Mouse (Mus musculus) erythroblast, embryonic 14.5 days (primary cell): ENCODE measurements around the gene Dhrs7.

Experiments used
- GATA1 ChIP-seq: IDR thresholded peaks from 2 replicates; pipeline ENCODE4 v1.6.1; 2012; ENCODE audit warnings: low read length, inconsistent platforms, mixed read lengths
- TAL1 ChIP-seq: IDR thresholded peaks from 3 replicates; pipeline ENCODE4 v1.6.1; 2012; ENCODE audit warnings: low read length, inconsistent platforms, mixed read lengths

- no peak for TF ChIP-seq GATA1
- TF ChIP-seq TAL1 = no peak
Observed at GRCm38 (mm10) chr12:72612053-72612452, 52.7 kb downstream of the Dhrs7 start.
